Mouse (Mus musculus): ENCODE results near the gene Sco1. TPM values are rescaled to one million over a fixed set of nuclear protein-coding genes. Genes with fewer than 3 reads are reported as not detected.
A peak's percentile ranks its signal among the peaks of the same experiment; 100 is the strongest.
"Not testable (repeated sequence)": the region's sequence is repeated elsewhere in the genome, so short reads cannot be mapped to it uniquely, and the experiment has no call there.

Sco1 gene
- total RNA-seq, 2 experiments from 2014 or later, result 21.5 to 22.6 TPM

GRCm38 (mm10) chr11:67086467-67087164 lies 34.1 kb downstream of the Sco1 start:
- DNase-seq, result no peak

GRCm38 (mm10) chr11:67087225-67087624 lies 34.8 kb downstream of the Sco1 start:
- DNase-seq, result no peak

- not testable (repeated sequence) for DNase-seq
These were observed 39.9 kb downstream of the Sco1 start for GRCm38 (mm10) chr11:67092354-67092753.

- no peak for DNase-seq
These were observed 40.7 kb downstream of the Sco1 start for GRCm38 (mm10) chr11:67093201-67093600.

- DNase-seq, result no peak
These were observed 41.2 kb downstream of the Sco1 start for GRCm38 (mm10) chr11:67093652-67094051.

GRCm38 (mm10) chr11:67094470-67094869 lies 42.0 kb downstream of the Sco1 start:
- DNase-seq, result no peak

- DNase-seq, result no peak
These were observed 45.2 kb downstream of the Sco1 start for GRCm38 (mm10) chr11:67097709-67098108.

- no peak for DNase-seq
These were observed 46.0 kb downstream of the Sco1 start for GRCm38 (mm10) chr11:67098427-67098826.

- no peak for DNase-seq
These were observed 46.8 kb downstream of the Sco1 start for GRCm38 (mm10) chr11:67099241-67099640.

- DNase-seq, result peak; percentile 18 to 51
These were observed 47.7 kb downstream of the Sco1 start for GRCm38 (mm10) chr11:67100169-67100568.

GRCm38 (mm10) chr11:67101713-67102112 lies 49.2 kb downstream of the Sco1 start:
- DNase-seq, result peak; percentile 39 to 76

GRCm38 (mm10) chr11:67103256-67103655 lies 50.8 kb downstream of the Sco1 start:
- no peak for DNase-seq

GRCm38 (mm10) chr11:67104242-67104641 lies 51.8 kb downstream of the Sco1 start:
- DNase-seq, result no peak

GRCm38 (mm10) chr11:67104714-67105113 lies 52.2 kb downstream of the Sco1 start:
- peak; percentile 15 to 29 for DNase-seq

GRCm38 (mm10) chr11:67105689-67106088 lies 53.2 kb downstream of the Sco1 start:
- no peak for DNase-seq

- DNase-seq, result no peak
These were observed 54.5 kb downstream of the Sco1 start for GRCm38 (mm10) chr11:67106973-67107372.

- peak; percentile 34 to 78 for DNase-seq
These were observed 57.9 kb downstream of the Sco1 start for GRCm38 (mm10) chr11:67110168-67110948.

- peak; percentile 14 to 78 for DNase-seq
These were observed 59.8 kb downstream of the Sco1 start for GRCm38 (mm10) chr11:67112019-67112850.

GRCm38 (mm10) chr11:67112851-67113202 lies 60.4 kb downstream of the Sco1 start:
- peak; percentile 28 to 86 for DNase-seq

- no peak for DNase-seq
These were observed 60.9 kb downstream of the Sco1 start for GRCm38 (mm10) chr11:67113381-67113780.

GRCm38 (mm10) chr11:67114261-67114660 lies 61.8 kb downstream of the Sco1 start:
- DNase-seq, result no peak

GRCm38 (mm10) chr11:67114901-67115300 lies 62.4 kb downstream of the Sco1 start:
- no peak for DNase-seq

Data from heart, adult 18-20 months (tissue).